Mouse (Mus musculus) ZHBTc4 (cell line): ENCODE results near the gene Wfdc9.
A peak's percentile ranks its signal among the peaks of the same experiment; 100 is the strongest.
"Not testable (repeated sequence)": the region's sequence is repeated elsewhere in the genome, so short reads cannot be mapped to it uniquely, and the experiment has no call there.

Experiments used
- DNase-seq: peaks from one replicate; pipeline ENCODE4 v3.0.0-alpha.2; 2011; ENCODE audit warnings: low read depth, low spot score

Wfdc9 gene

DNA sequence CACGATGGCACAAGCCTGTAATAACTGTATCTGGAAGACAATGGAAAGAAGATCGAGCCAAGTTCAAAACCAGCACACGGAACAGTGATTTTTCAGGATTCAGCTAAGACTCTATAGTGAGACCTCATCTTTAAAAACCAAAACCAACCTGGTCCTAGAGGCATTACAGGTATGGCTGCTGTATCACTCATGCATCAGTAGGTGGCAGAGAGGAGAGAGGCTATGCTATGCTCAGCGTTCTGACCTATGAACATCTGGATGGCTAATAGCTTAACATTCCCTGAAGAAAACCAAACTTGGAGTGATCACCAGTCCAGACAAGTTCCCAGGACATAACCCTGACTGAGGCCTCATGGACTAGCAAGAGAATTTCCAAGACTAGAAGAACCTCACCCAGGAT lies 34.6 kb downstream of the Wfdc9 start:
- DNase-seq, result no peak

DNA sequence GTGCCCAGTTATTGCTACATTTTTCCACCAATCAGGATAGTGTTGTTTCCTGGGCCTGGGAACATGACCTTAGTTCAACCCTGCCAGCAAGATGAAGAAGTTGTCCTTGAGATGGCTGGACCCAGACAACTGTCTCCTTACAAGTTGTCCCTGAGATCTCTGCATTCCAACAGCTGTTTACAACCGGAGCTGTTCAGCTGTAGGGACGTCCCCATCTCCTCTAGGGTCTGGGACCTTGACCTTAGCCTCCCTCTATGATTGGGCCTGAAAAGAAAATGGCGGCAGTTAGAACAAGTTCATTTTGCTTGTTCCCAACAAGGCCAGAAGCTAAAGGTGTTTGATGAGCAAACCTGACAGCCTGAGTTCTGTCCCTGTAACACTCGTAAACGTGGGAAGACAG lies 37.3 kb downstream of the Wfdc9 start:
- DNase-seq, result no peak

DNA sequence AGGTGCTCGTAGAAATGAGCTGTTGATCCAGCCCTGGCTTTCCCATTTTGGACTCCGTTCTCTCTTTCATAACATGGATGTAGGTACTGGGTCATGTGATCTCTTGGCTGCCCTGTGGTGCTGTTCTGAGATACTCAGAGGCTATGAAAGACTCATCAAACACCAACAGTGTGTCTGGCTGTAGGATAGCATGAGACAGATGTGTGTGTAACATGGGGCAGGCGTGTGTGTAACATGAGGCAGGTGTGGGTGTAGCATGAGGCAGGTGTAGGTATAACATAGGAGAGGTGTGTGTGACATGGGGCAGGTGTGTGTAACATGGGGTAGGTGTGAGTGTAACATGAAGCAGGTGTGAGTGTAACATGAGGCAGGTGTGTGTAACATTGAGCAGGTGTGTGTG lies 41.0 kb downstream of the Wfdc9 start:
- no peak for DNase-seq

DNA sequence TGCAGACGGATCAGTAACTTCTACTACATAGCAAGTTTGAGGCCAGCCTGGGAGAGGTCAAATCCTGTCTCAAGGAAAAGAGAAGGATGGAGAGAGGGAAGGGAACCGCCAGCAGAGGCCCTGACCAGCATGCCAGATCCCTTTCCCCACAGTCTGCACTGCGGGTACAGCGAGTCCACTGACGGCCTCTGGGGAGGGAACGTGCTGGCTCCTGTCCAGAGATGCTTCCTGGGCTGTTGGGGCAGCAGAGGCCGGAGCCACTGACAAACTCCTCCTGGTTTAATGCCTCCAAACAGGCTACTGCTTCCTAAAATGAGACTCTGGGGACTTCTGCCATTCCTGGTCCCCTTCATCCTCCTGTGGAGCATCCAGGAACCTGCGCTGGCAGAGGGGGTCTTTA lies 42.9 kb downstream of the Wfdc9 start, which contains the start of the genes Wfdc6b and Wfdc8:
Gene Wfdc6b (plus strand): TSS at position 52 of the 400 bp plus-strand sequence.
Gene Wfdc8 (minus strand): TSS at position 156 of the 400 bp plus-strand sequence.
- DNase-seq, result not testable (repeated sequence)

DNA sequence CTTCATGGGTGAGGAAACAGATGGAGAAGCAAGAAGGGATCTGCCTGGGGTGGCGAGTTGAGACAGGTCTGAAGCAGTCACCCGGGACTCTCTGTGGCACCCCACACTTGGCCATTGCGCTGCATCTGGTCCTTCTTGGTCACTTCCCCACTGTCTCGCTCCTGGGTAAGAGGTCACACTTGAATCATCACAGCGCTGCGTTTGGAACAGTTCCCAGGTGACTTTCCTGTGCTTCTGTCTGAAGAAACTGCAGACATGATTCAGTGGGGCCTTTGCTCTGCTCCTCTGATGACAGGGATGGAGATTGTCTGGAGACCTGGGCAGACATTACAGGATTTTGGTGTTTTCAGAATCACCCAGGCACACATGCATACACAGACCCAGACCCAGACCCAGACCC lies 47.6 kb downstream of the Wfdc9 start:
- DNase-seq, result no peak

DNA sequence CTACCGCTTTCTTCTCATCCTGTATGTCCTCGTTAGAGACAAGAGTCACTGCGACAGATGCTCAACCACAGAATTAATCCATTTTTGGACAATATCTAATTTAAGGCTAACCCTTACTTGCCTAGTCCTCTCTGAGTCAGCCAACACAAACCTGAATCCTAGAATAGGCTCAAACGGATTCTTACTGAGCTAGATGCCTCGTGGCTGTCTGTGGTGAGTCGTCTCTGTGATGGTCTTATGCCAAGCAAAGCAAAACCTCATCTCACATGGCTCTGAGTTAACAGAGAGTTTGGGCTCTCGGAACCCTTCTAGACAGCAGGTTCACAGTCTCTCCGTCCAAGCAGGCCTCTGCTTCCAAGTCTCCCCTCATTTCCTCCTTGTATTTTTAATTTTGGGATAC lies 52.0 kb downstream of the Wfdc9 start:
- no peak for DNase-seq

DNA sequence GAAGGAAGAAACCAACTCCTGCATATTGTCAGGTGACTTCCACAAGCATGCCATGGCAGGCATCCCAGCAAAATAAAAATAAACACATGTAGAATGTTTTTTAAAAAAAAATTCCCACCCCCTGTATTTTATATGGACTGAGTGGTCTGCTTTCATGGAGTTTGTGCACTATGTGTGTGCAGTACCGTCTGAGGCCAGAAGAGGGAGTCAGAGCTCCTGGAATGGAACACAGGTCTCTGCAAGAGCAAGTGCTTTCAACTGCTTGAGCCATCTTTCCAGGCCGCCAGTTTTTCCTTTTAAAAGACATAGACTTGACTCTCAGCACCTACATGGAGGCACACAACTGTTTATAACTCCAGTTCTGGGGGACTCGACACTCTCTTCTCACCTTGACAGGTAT lies 52.9 kb downstream of the Wfdc9 start:
- DNase-seq, result peak; percentile 75

DNA sequence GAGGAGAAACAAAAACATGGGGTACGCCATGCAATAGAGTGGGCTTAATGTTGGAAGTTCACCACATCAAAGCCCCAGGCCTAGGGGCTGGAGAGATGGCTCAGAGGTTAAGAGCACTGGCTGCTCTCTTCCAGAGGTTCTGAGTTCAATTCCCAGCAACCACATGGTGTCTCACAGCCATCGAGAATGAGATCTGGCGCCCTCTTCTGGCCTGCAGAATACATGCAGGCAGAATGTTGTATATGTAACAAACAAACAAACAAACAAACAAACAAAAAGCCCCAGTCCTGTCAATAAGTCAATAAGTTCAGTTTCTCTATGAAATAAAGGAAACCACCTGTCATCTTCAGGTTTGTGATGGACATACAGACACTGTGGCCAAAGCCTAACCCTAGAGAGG lies 56.2 kb downstream of the Wfdc9 start:
- no peak for DNase-seq
